Mouse (Mus musculus): ENCODE data around the gene Zfp935. TPM values are rescaled to one million over a fixed set of nuclear protein-coding genes. Genes with fewer than 3 reads are reported as not detected.

Gene Zfp935
- polyA plus RNA-seq (2014; fragmentation: Illumina TruSeq; extraction: RNeasy Lipid Tissue Mini Kit (QIAGEN cat#74804); ENCODE audit: low read depth, low replicate concordance) = not detected

DNA sequence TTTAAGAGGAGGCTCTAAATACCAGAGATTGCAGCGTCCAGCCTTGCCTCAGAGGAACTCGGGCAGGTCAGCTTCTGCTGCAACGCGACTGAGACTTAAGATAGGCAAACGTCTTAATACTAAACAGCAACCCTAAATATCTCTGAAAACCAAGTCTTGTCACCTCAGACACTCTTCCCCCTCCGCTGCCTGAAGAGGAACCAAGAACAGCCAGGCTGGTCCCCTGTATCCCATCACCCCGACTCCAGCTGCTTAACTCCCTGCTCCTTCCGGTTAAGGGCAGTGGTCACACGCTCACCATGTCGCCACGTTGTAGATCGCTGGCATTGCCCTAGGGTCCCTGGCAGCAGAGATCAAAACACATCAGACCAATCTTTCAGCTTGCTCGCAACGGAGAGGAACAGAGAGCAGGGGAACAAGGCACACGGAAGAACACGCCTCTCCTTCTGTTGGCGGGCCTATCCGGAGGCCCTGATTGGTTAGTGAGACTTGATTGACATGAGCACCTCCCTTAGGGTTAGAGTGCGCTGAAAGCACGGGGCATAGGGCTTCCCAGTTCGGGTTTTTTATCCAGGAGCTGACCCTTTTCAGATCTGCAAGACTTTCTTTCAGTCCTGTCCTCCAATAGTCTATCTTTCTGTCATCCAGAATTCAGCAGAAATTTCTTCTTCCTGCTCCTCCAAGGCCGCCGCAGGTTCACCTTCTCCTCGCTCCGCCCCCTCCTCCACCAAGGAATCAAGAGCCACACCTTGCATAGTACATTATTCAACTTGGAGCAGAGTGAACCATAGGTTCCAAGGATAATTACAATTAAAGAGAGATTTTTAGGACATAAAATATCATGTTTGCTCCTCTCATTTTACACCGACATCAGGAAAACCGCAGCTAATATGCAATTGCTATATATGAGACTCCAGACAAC is at the start of gene Zfp935:
Gene Zfp935 (minus strand): TSS at position 323 of the 922 bp plus-strand sequence.

DNA sequence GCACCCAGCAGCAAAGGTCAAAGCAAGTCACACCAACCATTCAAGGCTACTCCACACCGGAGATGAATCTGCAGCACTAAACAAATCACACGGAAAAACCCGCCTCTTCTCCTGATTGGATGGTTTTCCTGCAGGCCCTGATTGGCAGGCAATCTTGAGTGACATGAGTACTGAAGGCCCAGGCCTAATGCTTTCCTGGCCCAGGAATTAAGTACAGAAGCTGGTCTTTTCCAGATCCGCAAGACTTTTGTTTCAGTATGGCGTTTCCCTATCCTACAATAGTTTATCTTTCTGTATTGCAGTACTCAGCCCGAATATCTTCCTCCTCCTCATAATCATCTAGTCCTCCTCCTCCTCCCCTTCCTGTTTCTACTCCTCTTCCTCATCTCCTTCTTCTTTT is 12.8 kb upstream of the Zfp935 start, which contains the start of gene Zfp934:
Gene Zfp934 (minus strand): TSS at position 101 of the 400 bp plus-strand sequence.

GRCm38 (mm10) chr13:62466424-62467334 is 91.6 kb downstream of the Zfp935 start, which contains the start of gene Gm49359:
Gene Gm49359, minus strand, starts transcription at chr13:62466832.

Other genes with a start within 250 kb of the Zfp935 start
- gene Gm3604, start 175.3 kb downstream of the Zfp935 start, polyA plus RNA-seq (2014; fragmentation: Illumina TruSeq; extraction: RNeasy Lipid Tissue Mini Kit (QIAGEN cat#74804); ENCODE audit: low read depth, low replicate concordance) = 1.4 TPM
- gene Gm49359, start 91.7 kb downstream of the Zfp935 start, polyA plus RNA-seq (2014; fragmentation: Illumina TruSeq; extraction: RNeasy Lipid Tissue Mini Kit (QIAGEN cat#74804); ENCODE audit: low read depth, low replicate concordance) = 5.9 TPM
- gene Zfp934, start 12.7 kb upstream of the Zfp935 start, polyA plus RNA-seq (2014; fragmentation: Illumina TruSeq; extraction: RNeasy Lipid Tissue Mini Kit (QIAGEN cat#74804); ENCODE audit: low read depth, low replicate concordance) = 6.3 TPM
- 1.1 TPM for gene 6720489N17Rik, start 65.7 kb upstream of the Zfp935 start, polyA plus RNA-seq (2014; fragmentation: Illumina TruSeq; extraction: RNeasy Lipid Tissue Mini Kit (QIAGEN cat#74804); ENCODE audit: low read depth, low replicate concordance)
- gene Platr25, start 202.2 kb upstream of the Zfp935 start, polyA plus RNA-seq (2014; fragmentation: Illumina TruSeq; extraction: RNeasy Lipid Tissue Mini Kit (QIAGEN cat#74804); ENCODE audit: low read depth, low replicate concordance) = 5.0 TPM
- gene Gm5141, start 227.3 kb upstream of the Zfp935 start, polyA plus RNA-seq (2014; fragmentation: Illumina TruSeq; extraction: RNeasy Lipid Tissue Mini Kit (QIAGEN cat#74804); ENCODE audit: low read depth, low replicate concordance) = 1.3 TPM

Data from heart, adult 10 weeks (tissue).